Mouse (Mus musculus) CH12.LX (cell line): Measurements from ENCODE around the gene Mknk1. TPM values are rescaled to one million over a fixed set of nuclear protein-coding genes. Genes with fewer than 3 reads are reported as not detected.
A peak's percentile ranks its signal among the peaks of the same experiment; 100 is the strongest.

ENCODE experiments used
- DNase-seq: peaks from one replicate; pipeline ENCODE4 v3.0.0-alpha.2; 2013; ENCODE audit errors: extremely low read depth
- H3K27ac ChIP-seq: 2 replicates; pipeline ENCODE4 v1.5.1; 2012; ENCODE audit warnings: low read depth, mild to moderate bottlenecking, control low read depth, moderate library complexity; ENCODE audit not compliant: insufficient read depth
- H3K27me3 ChIP-seq: replicated peaks from 2 replicates; pipeline ENCODE3; 2012; ENCODE audit warnings: inconsistent platforms
- H3K36me3 ChIP-seq, 2 experiments: replicated peaks in 1 of 2; 2 replicates each; pipeline versions ENCODE3 to v1.6.1; 2012; ENCODE audit warnings: inconsistent platforms in 1 of 2, low read length in 1 of 2, mild to moderate bottlenecking in 1 of 2, mixed read lengths in 1 of 2, moderate library complexity in 1 of 2; ENCODE audit not compliant: control insufficient read depth in 1 of 2, insufficient read depth in 1 of 2
- H3K4me1 ChIP-seq, 2 experiments: 2 replicates each; pipeline ENCODE4 v1.6.1; 2012; ENCODE audit warnings: inconsistent platforms in 1 of 2, moderate library complexity in 1 of 2; ENCODE audit not compliant: insufficient read depth in 2 of 2, control insufficient read depth in 1 of 2
- H3K4me2 ChIP-seq: 2 replicates; pipeline ENCODE4 v1.6.1; 2012; ENCODE audit warnings: low read depth, mild to moderate bottlenecking, control low read depth; ENCODE audit not compliant: poor library complexity, insufficient read depth, severe bottlenecking
- H3K4me3 ChIP-seq, 3 experiments: fragments of 150-350 bp in 1 of 3; sonication (generic) in 1 of 3; replicated peaks in 1 of 3; 2 replicates each; pipeline versions ENCODE3 to v1.5.1; 2011 to 2012; ENCODE audit warnings: low read depth in 2 of 3, low read length in 2 of 3, mild to moderate bottlenecking in 2 of 3, moderate library complexity in 2 of 3, control low read depth in 1 of 3, improper control_type of control experiment in 1 of 3, inconsistent platforms in 1 of 3, mixed read lengths in 1 of 3; ENCODE audit not compliant: poor library complexity in 1 of 3
- H3K79me2 ChIP-seq: replicated peaks from 2 replicates; pipeline ENCODE4 v1.6.1; 2012; ENCODE audit warnings: mild to moderate bottlenecking, moderate library complexity; ENCODE audit not compliant: control insufficient read depth, poor library complexity, insufficient read depth, severe bottlenecking; ENCODE audit errors: extremely low read depth
- H3K9ac ChIP-seq: 2 replicates; pipeline ENCODE4 v1.6.1; 2012; ENCODE audit warnings: low read depth, mild to moderate bottlenecking, control low read depth, moderate library complexity; ENCODE audit not compliant: insufficient read depth
- H3K9me3 ChIP-seq: replicated peaks from 2 replicates; pipeline ENCODE3; 2012; ENCODE audit warnings: low read length, inconsistent platforms, mixed read lengths
- CTCF ChIP-seq, 2 experiments: IDR thresholded peaks in 1 of 2; conservative IDR thresholded peaks in 1 of 2; 2 replicates each; pipeline ENCODE4 v1.5.1; 2011 to 2012; ENCODE audit warnings: low read depth in 2 of 2, low read length in 2 of 2, improper control_type of control experiment in 1 of 2, inconsistent platforms in 1 of 2, mild to moderate bottlenecking in 1 of 2, moderate library complexity in 1 of 2
- EP300 ChIP-seq: IDR thresholded peaks from 2 replicates; pipeline ENCODE4 v1.6.1; 2011; ENCODE audit warnings: low read length, improper control_type of control experiment
- IRF4 ChIP-seq: IDR thresholded peaks from 2 replicates; pipeline ENCODE4 v1.6.1; 2014; ENCODE audit warnings: low read depth, mild to moderate bottlenecking, inconsistent platforms, low read length, improper control_type of control experiment
- JUN ChIP-seq: IDR thresholded peaks from 2 replicates; pipeline ENCODE4 v1.6.1; 2011; ENCODE audit warnings: low read depth, mild to moderate bottlenecking, low read length, improper control_type of control experiment, moderate library complexity; ENCODE audit not compliant: insufficient read depth
- KAT2A ChIP-seq: IDR thresholded peaks from 2 replicates; pipeline ENCODE4 v1.6.1; 2012; ENCODE audit warnings: low read length, improper control_type of control experiment, inconsistent platforms; ENCODE audit not compliant: insufficient replicate concordance
- MEF2A ChIP-seq: IDR thresholded peaks from 2 replicates; pipeline ENCODE4 v1.6.1; 2014; ENCODE audit warnings: low read depth, mild to moderate bottlenecking, inconsistent platforms, low read length, improper control_type of control experiment, borderline replicate concordance
- MYC ChIP-seq: IDR thresholded peaks from 2 replicates; pipeline ENCODE4 v1.6.1; 2011; ENCODE audit warnings: low read depth, mild to moderate bottlenecking, improper control_type of control experiment, low read length
- PAX5 ChIP-seq: IDR thresholded peaks from 2 replicates; pipeline ENCODE4 v1.6.1; 2012; ENCODE audit warnings: low read length, inconsistent platforms, mixed read lengths
- RAD21 ChIP-seq: IDR thresholded peaks from 2 replicates; pipeline ENCODE4 v1.6.1; 2011; ENCODE audit warnings: low read depth, mild to moderate bottlenecking, low read length, improper control_type of control experiment, moderate library complexity
- RCOR1 ChIP-seq: conservative IDR thresholded peaks from 2 replicates; pipeline ENCODE4 v1.6.1; 2012; ENCODE audit warnings: low read depth, mild to moderate bottlenecking, inconsistent platforms, low read length, improper control_type of control experiment
- TBP ChIP-seq: conservative IDR thresholded peaks from 2 replicates; pipeline ENCODE4 v1.6.1; 2011; ENCODE audit warnings: low read depth, low read length, improper control_type of control experiment
- ZC3H11A ChIP-seq: IDR thresholded peaks from 2 replicates; pipeline ENCODE4 v1.6.1; 2012; ENCODE audit warnings: low read depth, mild to moderate bottlenecking, inconsistent platforms, low read length, improper control_type of control experiment
- ZNF384 ChIP-seq: IDR thresholded peaks from 2 replicates; pipeline ENCODE4 v1.6.1; 2012; ENCODE audit warnings: low read depth, low read length, improper control_type of control experiment, inconsistent platforms
- dilution Hi-C: fragments of 300-500 bp; cut with MboI; formaldehyde crosslinking; loops from 2 replicates; pipeline ENCODE4 v1.14.3; 2020; ENCODE audit warnings: low sequenced_read_pairs; ENCODE audit not compliant: extremely low pct_unique_long_range_greater_than_20kb, extremely low pct_ligation_motif_present
- in situ Hi-C: fragments of 300-500 bp; cut with MboI; formaldehyde crosslinking; loops from 3 replicates; pipeline ENCODE4 v1.14.3; 2019; ENCODE audit warnings: low sequenced_read_pairs, low pct_ligation_motif_present, low pct_unique_long_range_greater_than_20kb, mixed read lengths
- polyA plus RNA-seq: library from polyadenylated mRNA; unstranded; fragments of >175 nt; gene quantifications from 2 replicates; pipeline ENCODE4 v1.2.1, GENCODE M21; 2012; ENCODE audit warnings: low read depth; ENCODE audit not compliant: insufficient read length
- total RNA-seq, 2 experiments: library from RNA; depleted of rRNA; stranded (reverse); fragments of 300-350 nt in 1 of 2; fragments of >200 nt in 1 of 2; gene quantifications; 2 replicates each; pipeline ENCODE4 v1.2.3; 2012 to 2014

The Mknk1 gene
- total and polyA plus RNA-seq, 3 experiments = 17.8 to 39.0 (median 31.5) TPM

DNA sequence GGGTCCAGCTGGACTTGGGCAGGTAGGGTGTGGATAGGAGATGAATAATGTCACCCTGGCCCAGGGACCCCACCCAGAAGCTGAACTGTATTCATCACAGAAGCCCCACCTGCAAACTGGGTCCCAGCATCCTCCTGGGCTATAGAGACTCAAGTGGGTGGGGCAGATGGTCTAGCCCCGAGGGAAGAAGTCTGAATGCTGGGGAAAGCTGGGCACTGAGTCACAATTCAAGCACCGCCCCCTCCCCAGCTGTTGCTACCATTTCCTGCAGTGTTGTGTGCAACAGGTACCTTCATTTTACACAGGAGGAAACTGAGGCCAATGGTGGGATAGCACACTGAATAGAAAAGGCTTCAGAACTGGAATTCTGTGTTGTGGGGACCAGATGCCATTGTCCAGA, 7.0 kb upstream of the Mknk1 start:
- TF ChIP-seq ZNF384 (no peak), RCOR1 (no peak), MYC (no peak), PAX5 (no peak), JUN (no peak), TBP (no peak), MEF2A (no peak), RAD21 (no peak), ZC3H11A (no peak)
- TF ChIP-seq, all 38 proteins: peak for 0
- H3K9me3 ChIP-seq = no peaks in the 10 kb centered on the region
- H3K4me3 ChIP-seq = no peak overlapping the region
- dilution Hi-C loops = no loop called here
- in situ Hi-C loops = no loop called here
- H3K27ac ChIP-seq = no peak overlapping the region
- no peaks in the 10 kb centered on the region for H3K27me3 ChIP-seq
- H3K9ac ChIP-seq = no peak overlapping the region
- peaks cover 7 to 51% of the 10 kb centered on the region in 2 experiments for H3K4me1 ChIP-seq
- H3K36me3 ChIP-seq = peaks cover 49 to 75% of the 10 kb centered on the region in 2 experiments
- H3K4me2 ChIP-seq = no peak overlapping the region
- peaks cover 7% of the 10 kb centered on the region; the same call in 1 of the 2 replicates for H3K79me2 ChIP-seq
- DNase-seq = no peak

DNA sequence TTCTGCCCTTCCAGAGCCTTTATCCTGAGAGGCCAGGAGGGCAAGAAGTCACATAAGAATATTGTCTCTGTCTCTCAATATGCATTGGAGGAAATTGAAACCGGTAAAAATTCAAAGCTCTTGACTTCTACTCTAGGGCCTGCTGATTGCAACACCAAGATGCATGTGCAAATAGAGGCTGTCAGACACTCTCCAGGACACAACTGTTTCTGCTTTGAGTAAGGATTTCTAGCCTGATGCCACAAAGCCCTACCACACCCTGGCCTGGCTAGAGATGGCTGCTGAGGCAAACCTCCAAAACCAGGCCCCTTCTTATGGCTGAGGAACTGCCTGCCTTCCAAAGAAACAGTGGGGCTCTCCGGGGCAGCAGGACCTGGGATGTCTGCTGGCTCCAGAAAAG, 3.4 kb upstream of the Mknk1 start:
- Histone ChIP-seq H3K4me2 (no peak overlapping the region), H3K27ac (no peak overlapping the region), H3K79me2 (peaks cover 7% of the 10 kb centered on the region; the same call in 1 of the 2 replicates), H3K36me3 (peaks cover 45 to 62% of the 10 kb centered on the region in 2 experiments), H3K9ac (no peak overlapping the region), H3K9me3 (no peaks in the 10 kb centered on the region), H3K4me1 (peaks cover 7 to 41% of the 10 kb centered on the region in 2 experiments), H3K27me3 (no peaks in the 10 kb centered on the region), H3K4me3 (no peak overlapping the region)
- in situ Hi-C loops (no loop called here), dilution Hi-C loops (no loop called here)
- DNase-seq = no peak
- TF ChIP-seq KAT2A (no peak), RCOR1 (no peak)

DNA sequence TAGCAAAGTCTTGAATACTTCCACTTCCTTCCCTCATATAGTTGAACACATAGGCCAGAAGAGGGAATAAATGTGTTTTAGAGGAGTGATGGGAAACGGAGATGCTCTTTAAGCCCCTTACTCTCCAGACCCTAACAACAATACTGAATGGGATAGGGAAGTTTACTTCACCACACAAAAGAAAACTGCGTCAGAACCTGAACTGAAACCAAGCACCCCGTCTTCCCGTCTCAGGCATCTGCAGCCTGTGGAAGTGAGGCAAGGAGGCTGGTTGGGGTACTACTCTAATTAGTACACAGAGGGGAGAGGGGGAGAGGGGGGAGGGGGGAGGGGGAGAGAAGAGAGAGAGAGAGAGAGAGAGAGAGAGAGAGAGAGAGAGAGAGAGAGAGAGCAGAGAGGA, 802 bp upstream of the Mknk1 start:
- TF ChIP-seq CTCF (conservative IDR thresholded peaks at IDR 0.05 in 1 of 2, IDR thresholded peaks at IDR 0.05 in 1 of 2; ENCODE audit: low read depth in 2 of 2, low read length in 2 of 2) (no peak), IRF4 (0 out of 2 replicates have a peak, but pooled peaks have one; percentile 19), EP300 (peak; percentile 14; the same call in 1 of the 2 replicates)
- H3K9ac ChIP-seq = peak overlapping the region; percentile 54
- in situ Hi-C loops (no loop called here), dilution Hi-C loops (no loop called here)
- no peak for DNase-seq
- no peaks in the 10 kb centered on the region for H3K9me3 ChIP-seq
- no peaks in the 10 kb centered on the region for H3K27me3 ChIP-seq
- peaks cover 27 to 56% of the 10 kb centered on the region in 2 experiments for H3K36me3 ChIP-seq
- no peak overlapping the region for H3K27ac ChIP-seq
- H3K79me2 ChIP-seq = peaks cover 7% of the 10 kb centered on the region; the same call in 1 of the 2 replicates
- H3K4me2 ChIP-seq = peak overlapping the region; percentile 59
- H3K4me3 ChIP-seq = peak overlapping the region in 2 of 3 experiments; percentile 51 to 85
- H3K4me1 ChIP-seq = peaks cover 9 to 26% of the 10 kb centered on the region in 2 experiments; a peak in 3 of 4 replicates
